Mouse (Mus musculus) C2C12 (cell line): ENCODE results near the gene Pard3b. TPM values are rescaled to one million over a fixed set of nuclear protein-coding genes. Genes with fewer than 3 reads are reported as not detected.

ENCODE experiments used
- H3K27me3 ChIP-seq: one replicate; pipeline ENCODE4 v1.6.1; 2011; ENCODE audit not compliant: control insufficient read depth, insufficient read depth, insufficient read length
- H3K36me3 ChIP-seq: one replicate; pipeline ENCODE4 v1.6.1; 2011; ENCODE audit not compliant: control insufficient read depth, insufficient read depth
- H3K4me3 ChIP-seq: one replicate; pipeline ENCODE4 v1.5.1; 2011; ENCODE audit warnings: mild to moderate bottlenecking, control low read depth; ENCODE audit not compliant: poor library complexity, insufficient read depth, severe bottlenecking
- H3K79me2 ChIP-seq: one replicate; pipeline ENCODE4 v1.6.1; 2011; ENCODE audit not compliant: control insufficient read depth, insufficient read depth
- H3K79me3 ChIP-seq: one replicate; pipeline ENCODE4 v1.6.1; 2011; ENCODE audit warnings: low read depth, control low read depth
- H3ac ChIP-seq: one replicate; pipeline ENCODE3; 2011; ENCODE audit warnings: low read depth; ENCODE audit not compliant: control insufficient read depth, insufficient read length
- CEBPB ChIP-seq: IDR thresholded peaks from one replicate; pipeline ENCODE4 v1.6.1; 2011; ENCODE audit warnings: low read depth, mild to moderate bottlenecking, control low read depth, moderate library complexity
- CTCF ChIP-seq: IDR thresholded peaks from one replicate; pipeline ENCODE4 v1.5.1; 2011; ENCODE audit not compliant: control insufficient read depth, insufficient read depth, insufficient read length
- FOSL1 ChIP-seq: IDR thresholded peaks from one replicate; pipeline ENCODE4 v1.8.0; 2011; ENCODE audit warnings: mild to moderate bottlenecking, low read length; ENCODE audit not compliant: poor library complexity, insufficient read depth, severe bottlenecking
- MAX ChIP-seq: IDR thresholded peaks from one replicate; pipeline ENCODE4 v1.6.1; 2011; ENCODE audit warnings: mild to moderate bottlenecking, control low read depth
- MYOD1 ChIP-seq: IDR thresholded peaks from one replicate; pipeline ENCODE4 v1.6.1; 2011; ENCODE audit warnings: low read depth; ENCODE audit not compliant: control insufficient read depth, insufficient read length
- MYOG ChIP-seq: IDR thresholded peaks from one replicate; pipeline ENCODE4 v1.6.1; 2011; ENCODE audit not compliant: control insufficient read depth, insufficient read length; ENCODE audit errors: extremely low read depth
- USF1 ChIP-seq: IDR thresholded peaks from one replicate; pipeline ENCODE4 v1.6.1; 2011; ENCODE audit warnings: low read depth, mild to moderate bottlenecking, control low read depth, moderate library complexity
- polyA plus RNA-seq: library from polyadenylated mRNA; unstranded; fragments of >200 nt; fragmentation: generic; extraction: Trizol; gene quantifications from one replicate; pipeline ENCODE4 v1.2.1, GENCODE M21; 2012; ENCODE audit warnings: missing spikeins

Gene Pard3b
- polyA plus RNA-seq, 1 experiment, result 0.20 TPM

DNA sequence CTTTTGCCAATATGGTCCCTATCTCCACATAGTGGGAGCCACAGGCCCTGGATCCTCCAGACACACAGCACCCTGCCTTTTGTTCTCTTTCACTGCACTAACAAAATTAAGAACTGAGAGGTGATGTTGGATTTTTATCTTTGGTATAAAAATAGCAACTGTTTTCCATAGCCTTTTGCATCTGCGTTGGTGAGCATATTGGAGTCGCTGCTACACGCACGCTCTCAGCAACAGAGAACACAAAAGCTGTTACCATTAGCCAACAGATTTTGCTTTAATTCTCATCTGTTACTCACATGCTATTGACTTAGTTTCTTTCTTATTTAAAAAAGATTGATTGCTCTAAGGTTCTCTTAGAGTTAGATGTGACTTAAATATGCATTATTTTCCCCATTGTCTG is 709.7 kb downstream of the Pard3b start:
- Histone ChIP-seq H3K79me2 (no peaks in the 10 kb centered on the region), H3K27me3 (peaks cover 11% of the 10 kb centered on the region), H3K79me3 (no peaks in the 10 kb centered on the region), H3K4me3 (no peak overlapping the region), H3ac (no peak overlapping the region), H3K36me3 (no peaks in the 10 kb centered on the region)
- no peak for TF ChIP-seq MYOD1
- no peak for TF ChIP-seq FOSL1
- TF ChIP-seq MYOG, result no peak
- no peak for TF ChIP-seq USF1
- TF ChIP-seq CEBPB, result no peak
- TF ChIP-seq CTCF, result no peak
- no peak for TF ChIP-seq MAX

DNA sequence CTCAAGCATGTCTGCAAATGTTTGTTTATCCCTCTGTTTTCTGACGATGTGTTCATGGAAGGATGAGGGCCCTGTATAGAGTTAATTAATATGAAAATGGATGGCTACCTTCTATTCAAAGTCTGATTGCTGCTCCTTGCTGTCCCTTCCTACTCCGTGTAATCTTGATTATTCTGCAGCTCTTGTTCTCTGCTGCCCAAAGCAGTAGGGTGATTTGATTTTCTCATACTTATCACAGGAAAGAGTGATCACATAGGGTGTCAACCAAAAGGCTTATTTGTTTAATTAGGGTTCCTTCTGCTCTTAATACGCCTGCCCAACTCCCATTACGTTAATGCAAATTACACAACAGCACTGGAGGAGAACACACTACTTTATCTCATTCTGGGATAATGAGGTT is 716.9 kb downstream of the Pard3b start:
- Histone ChIP-seq H3K79me3 (no peaks in the 10 kb centered on the region), H3K79me2 (no peaks in the 10 kb centered on the region), H3K4me3 (no peak overlapping the region), H3K27me3 (peaks cover 8% of the 10 kb centered on the region), H3ac (no peak overlapping the region), H3K36me3 (no peaks in the 10 kb centered on the region)
- TF ChIP-seq FOSL1, result no peak

DNA sequence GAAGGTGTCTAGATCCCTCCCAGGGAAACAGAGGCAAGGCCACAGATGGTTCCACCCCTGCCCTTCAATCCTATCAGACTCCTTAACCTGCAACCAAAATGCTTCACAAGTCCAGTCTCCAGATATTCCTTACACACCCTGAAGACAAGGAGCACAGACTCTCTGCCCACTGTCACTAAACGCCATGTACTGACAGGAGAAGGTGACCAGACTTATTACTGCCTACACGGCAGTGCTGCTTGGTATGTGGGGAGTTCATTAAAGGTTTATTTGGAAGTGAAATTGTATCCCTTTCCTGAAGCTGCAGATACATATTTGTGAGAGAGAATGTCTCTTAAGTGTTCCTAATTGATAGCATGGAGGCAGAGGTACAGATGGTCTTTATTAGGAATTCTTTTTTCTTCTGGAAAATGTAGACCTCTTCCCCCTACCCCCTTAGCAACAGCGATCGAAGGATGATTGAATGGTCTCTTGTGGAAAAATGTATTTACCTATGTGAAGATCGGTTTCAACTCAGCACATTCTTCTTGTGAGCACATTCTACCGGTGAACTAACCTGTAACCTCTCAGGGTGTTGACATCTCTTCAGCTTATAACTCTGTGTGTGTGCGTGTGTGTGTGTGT is 735.9 kb downstream of the Pard3b start:
- TF ChIP-seq FOSL1 (no peak), MYOD1 (no peak), MYOG (no peak), MAX (no peak), CEBPB (no peak), CTCF (no peak), USF1 (no peak)
- Histone ChIP-seq H3K79me2 (no peaks in the 10 kb centered on the region), H3K79me3 (no peaks in the 10 kb centered on the region), H3K36me3 (no peaks in the 10 kb centered on the region), H3ac (no peak overlapping the region), H3K27me3 (peaks cover 3% of the 10 kb centered on the region), H3K4me3 (no peak overlapping the region)

- peaks cover 8% of the 10 kb centered on the region for H3K27me3 ChIP-seq
- no peak overlapping the region for H3K4me3 ChIP-seq
- no peaks in the 10 kb centered on the region for H3K79me2 ChIP-seq
- H3K79me3 ChIP-seq, result no peaks in the 10 kb centered on the region
- H3K36me3 ChIP-seq, result no peaks in the 10 kb centered on the region
- no peak overlapping the region for H3ac ChIP-seq
- TF ChIP-seq FOSL1, result no peak
- no peak for TF ChIP-seq MAX
- no peak for TF ChIP-seq CEBPB
- TF ChIP-seq MYOG, result no peak
- TF ChIP-seq MYOD1, result no peak
- no peak for TF ChIP-seq USF1
- no peak for TF ChIP-seq CTCF
These were observed 739.7 kb downstream of the Pard3b start for GRCm38 (mm10) chr1:62378335-62378734.

DNA sequence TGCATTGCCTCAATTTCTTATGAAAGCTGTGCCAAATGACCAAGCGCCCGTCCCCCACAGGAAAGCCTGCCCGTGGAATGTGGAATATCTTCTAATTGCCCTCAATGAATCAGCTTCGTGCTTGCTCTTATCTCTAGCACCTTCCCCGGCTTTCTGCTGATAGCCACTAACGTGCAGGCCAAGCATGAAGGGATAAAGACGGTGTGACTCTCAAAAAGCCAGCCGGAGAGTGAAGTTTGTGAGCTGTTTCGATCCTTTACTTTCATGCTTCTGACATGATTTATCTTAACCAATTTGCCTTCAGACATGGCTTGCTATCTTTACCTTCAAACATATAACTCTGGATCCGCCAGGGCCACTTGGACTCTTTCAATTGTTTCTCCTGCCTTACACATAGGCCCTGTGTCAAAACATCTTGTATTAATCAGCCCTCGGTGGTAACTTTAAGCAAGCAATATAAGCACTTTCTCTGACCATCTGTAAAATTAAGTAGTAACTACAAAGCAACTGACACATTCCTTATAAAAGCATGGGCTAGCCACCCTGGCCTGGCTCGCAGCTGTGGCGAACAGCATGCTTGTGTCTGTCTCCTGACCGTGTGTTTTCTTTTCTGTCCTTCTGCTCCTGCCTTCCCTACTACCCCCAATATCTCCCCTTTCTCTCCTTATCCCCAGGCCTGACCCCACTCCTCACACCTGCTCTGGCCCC is 744.3 kb downstream of the Pard3b start:
- TF ChIP-seq MYOG (no peak), MAX (no peak), FOSL1 (no peak), USF1 (no peak), MYOD1 (no peak), CTCF (no peak), CEBPB (no peak)
- Histone ChIP-seq H3K4me3 (no peak overlapping the region), H3ac (no peak overlapping the region), H3K79me3 (no peaks in the 10 kb centered on the region), H3K36me3 (no peaks in the 10 kb centered on the region), H3K27me3 (peaks cover 12% of the 10 kb centered on the region), H3K79me2 (no peaks in the 10 kb centered on the region)

GRCm38 (mm10) chr1:62384241-62384640 is 745.6 kb downstream of the Pard3b start:
- TF ChIP-seq MAX, result no peak
- no peak for TF ChIP-seq CTCF
- no peak for TF ChIP-seq MYOG
- TF ChIP-seq CEBPB, result no peak
- TF ChIP-seq USF1, result no peak
- Histone ChIP-seq H3ac (no peak overlapping the region), H3K4me3 (no peak overlapping the region), H3K27me3 (peaks cover 16% of the 10 kb centered on the region), H3K36me3 (no peaks in the 10 kb centered on the region), H3K79me3 (no peaks in the 10 kb centered on the region), H3K79me2 (no peaks in the 10 kb centered on the region)
